Mouse (Mus musculus): ENCODE data around the gene Ola1.

The Ola1 gene

GRCm38 (mm10) chr2:73080084-73080483 lies 138.6 kb downstream of the Ola1 start:
- in situ Hi-C loops (cut with MboI; ENCODE audit: low pct_unique_long_range_greater_than_20kb in 1 of 2, low sequenced_read_pairs in 2 of 2, unreplicated experiment in 1 of 2): loop anchor here in 1 of 2 experiments (25.0 kb wide), 1 partner anchor 332 kb away; no protein-coding TSS in a partner anchor

GRCm38 (mm10) chr2:73079311-73079710 lies 139.4 kb downstream of the Ola1 start:
- in situ Hi-C loops (cut with MboI; ENCODE audit: low pct_unique_long_range_greater_than_20kb in 1 of 2, low sequenced_read_pairs in 2 of 2, unreplicated experiment in 1 of 2): loop anchor here in 1 of 2 experiments (25.0 kb wide), 1 partner anchor 333 kb away; no protein-coding TSS in a partner anchor

GRCm38 (mm10) chr2:73073811-73074472 lies 144.8 kb downstream of the Ola1 start:
- in situ Hi-C loops (cut with MboI; ENCODE audit: low pct_unique_long_range_greater_than_20kb in 1 of 2, low sequenced_read_pairs in 2 of 2, unreplicated experiment in 1 of 2): loop anchor here in 1 of 2 experiments (25.0 kb wide), 2 partner anchors 337 to 562 kb away; no protein-coding TSS in a partner anchor

GRCm38 (mm10) chr2:73071201-73071600 lies 147.5 kb downstream of the Ola1 start:
- in situ Hi-C loops (cut with MboI; ENCODE audit: low pct_unique_long_range_greater_than_20kb in 1 of 2, low sequenced_read_pairs in 2 of 2, unreplicated experiment in 1 of 2): loop anchor here in 1 of 2 experiments (25.0 kb wide), 2 partner anchors 334 to 559 kb away; no protein-coding TSS in a partner anchor

DNA sequence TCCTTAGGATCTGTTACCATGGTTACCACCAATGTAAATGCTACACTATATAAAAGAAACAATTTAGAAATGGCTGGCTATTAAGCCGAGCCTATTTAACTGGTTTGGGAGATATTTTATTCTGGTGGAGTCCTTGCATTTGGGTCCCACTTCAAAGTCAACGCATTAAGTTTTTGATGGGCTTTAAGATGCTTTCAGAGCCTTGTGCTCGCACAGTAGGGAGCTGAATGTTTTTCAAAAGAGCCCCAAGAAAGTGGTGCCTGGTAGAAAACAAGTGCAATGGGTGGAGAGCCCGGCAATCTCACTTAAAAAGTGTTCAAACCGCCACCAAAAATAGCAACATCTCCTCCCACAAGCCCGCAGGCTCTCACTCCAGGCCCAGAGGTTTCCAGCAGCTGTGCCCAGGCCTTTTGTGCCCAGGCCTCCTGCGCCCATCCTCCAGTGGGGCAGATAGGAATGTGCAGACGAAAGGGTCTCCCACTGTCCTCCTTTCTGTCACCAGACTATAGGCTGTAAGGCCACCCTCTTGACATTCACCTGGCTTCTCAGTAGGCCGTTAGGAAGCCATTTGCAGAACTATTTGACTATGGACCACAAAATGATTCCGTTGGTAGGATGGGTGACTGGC lies 148.2 kb downstream of the Ola1 start:
- in situ Hi-C loops (cut with MboI; ENCODE audit: low pct_unique_long_range_greater_than_20kb in 1 of 2, low sequenced_read_pairs in 2 of 2, unreplicated experiment in 1 of 2): loop anchor here in 1 of 2 experiments (25.0 kb wide), 2 partner anchors 333 to 558 kb away; no protein-coding TSS in a partner anchor

DNA sequence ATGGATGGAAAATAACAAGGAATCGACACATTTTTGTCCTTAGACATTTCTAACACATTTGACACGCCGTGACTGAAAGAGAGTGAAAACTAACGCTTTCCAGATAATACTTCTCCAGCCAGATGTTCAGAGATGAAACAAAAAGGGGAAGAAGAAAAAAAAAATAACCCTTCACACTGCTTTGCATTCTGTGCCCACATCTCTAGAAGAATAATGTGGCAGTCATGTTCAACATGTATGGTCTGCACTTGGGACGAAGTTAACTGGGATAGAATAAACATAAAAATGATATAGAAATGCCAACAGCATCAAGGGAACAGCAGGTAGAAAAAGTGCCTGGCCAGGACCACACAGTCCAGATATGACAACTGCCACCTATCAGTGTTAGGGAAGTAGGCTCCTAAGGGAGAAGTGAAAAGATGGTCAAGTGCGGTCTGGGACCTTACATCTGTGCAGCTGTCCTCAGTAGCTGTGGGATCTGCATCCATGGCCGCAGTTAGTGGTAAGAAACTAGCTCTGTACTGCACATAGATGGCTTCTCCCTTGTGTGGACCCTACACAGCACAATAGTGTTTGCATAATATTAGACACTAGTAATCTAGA lies 149.4 kb downstream of the Ola1 start:
- in situ Hi-C loops (cut with MboI; ENCODE audit: low pct_unique_long_range_greater_than_20kb in 1 of 2, low sequenced_read_pairs in 2 of 2, unreplicated experiment in 1 of 2): loop anchor here in 1 of 2 experiments (25.0 kb wide), 2 partner anchors 332 to 557 kb away; no protein-coding TSS in a partner anchor

GRCm38 (mm10) chr2:73066307-73067167 lies 152.2 kb downstream of the Ola1 start:
- in situ Hi-C loops (cut with MboI; ENCODE audit: low pct_unique_long_range_greater_than_20kb in 1 of 2, low sequenced_read_pairs in 2 of 2, unreplicated experiment in 1 of 2): loop anchor here in 1 of 2 experiments (25.0 kb wide), 2 partner anchors 329 to 554 kb away; no protein-coding TSS in a partner anchor

DNA sequence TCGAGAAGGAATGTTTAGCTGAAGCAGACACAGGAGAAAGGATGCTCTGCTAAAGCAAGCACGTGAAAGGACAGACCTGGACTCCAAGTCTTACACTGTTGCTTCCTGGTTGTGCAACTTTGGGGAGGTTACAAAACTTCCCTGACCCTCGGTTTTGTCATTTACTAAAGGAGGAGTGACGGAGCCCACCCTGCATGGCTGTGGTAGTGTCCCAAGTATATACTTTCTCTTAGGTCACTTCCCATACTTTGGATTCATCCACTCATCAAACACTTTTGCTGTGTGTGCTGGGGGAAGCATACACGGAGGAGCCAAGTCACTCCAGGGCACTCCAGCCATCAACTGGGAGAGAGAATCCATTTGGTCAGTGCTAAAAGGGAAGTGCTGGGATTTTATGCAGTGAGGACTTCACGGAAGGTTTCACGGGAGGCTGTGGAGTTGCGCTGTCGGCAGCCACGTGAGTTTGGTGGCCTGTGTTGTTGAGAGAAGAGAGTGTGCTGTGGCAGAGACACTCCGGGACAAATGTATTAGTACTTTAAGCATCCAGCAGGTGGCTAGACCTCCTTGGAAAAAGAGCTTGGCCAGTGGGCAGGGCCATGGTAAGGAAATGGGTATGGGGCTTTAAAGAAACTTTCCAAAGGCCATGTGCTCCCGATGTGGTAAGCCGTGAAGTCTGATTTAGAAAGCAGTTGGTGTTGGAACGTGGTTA lies 154.7 kb downstream of the Ola1 start:
- in situ Hi-C loops (cut with MboI; ENCODE audit: low pct_unique_long_range_greater_than_20kb in 1 of 2, low sequenced_read_pairs in 2 of 2, unreplicated experiment in 1 of 2): loop anchor here in 1 of 2 experiments (25.0 kb wide), 2 partner anchors 327 to 552 kb away; no protein-coding TSS in a partner anchor

DNA sequence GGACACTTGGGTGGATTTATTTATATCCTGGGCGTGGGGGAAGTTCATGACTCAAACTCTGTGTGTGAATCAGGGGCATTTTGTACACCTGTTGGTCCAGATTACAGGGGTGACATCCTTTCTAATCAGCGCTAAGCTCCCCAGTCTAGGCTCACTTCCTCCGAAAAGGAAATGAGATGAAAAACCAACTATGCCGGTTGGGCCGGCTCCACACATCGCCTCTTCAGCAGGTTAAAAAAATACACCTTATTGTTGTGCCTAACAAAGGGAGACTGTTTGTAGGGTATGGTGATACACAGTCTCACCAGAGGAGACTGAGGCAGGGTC lies 158.5 kb downstream of the Ola1 start:
- in situ Hi-C loops (cut with MboI; ENCODE audit: low pct_unique_long_range_greater_than_20kb in 1 of 2, low sequenced_read_pairs in 2 of 2, unreplicated experiment in 1 of 2): loop anchor here in 1 of 2 experiments (25.0 kb wide), 2 partner anchors 323 to 548 kb away; no protein-coding TSS in a partner anchor

DNA sequence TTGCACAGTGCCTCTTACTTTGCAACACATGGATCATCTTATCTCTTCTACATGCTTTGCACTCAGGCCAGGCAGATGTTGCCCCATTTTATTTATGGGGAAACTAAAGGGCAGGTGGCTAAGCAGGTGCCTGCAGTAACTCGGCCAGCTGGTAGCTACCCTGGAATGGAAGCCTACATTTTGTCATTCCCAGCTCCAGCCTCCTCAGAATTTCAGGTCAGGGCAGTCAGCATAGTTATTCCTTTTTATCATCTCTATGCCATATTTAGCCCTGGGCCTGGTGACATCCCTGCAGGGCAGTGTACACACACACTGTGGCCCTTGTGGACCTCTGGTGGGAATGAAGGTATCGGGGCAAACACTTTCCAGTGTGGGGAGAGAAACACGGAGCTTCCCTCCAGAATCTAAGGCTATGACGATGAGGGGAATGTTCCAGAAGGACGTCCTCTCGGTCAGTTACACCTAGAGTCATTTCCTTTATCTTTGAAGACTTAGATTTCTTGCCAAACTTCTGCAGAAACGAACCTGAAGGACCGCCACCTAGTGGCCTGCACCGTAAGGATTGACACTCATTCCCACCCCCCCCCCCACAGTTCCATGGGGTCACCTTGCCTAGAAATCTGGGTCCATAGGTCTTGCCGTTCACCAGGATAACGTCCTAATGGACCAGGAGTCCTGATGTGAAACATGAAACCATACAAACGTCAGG lies 159.0 kb downstream of the Ola1 start:
- in situ Hi-C loops (cut with MboI; ENCODE audit: low pct_unique_long_range_greater_than_20kb in 1 of 2, low sequenced_read_pairs in 2 of 2, unreplicated experiment in 1 of 2): loop anchor here in 1 of 2 experiments (25.0 kb wide), 2 partner anchors 322 to 547 kb away; no protein-coding TSS in a partner anchor

DNA sequence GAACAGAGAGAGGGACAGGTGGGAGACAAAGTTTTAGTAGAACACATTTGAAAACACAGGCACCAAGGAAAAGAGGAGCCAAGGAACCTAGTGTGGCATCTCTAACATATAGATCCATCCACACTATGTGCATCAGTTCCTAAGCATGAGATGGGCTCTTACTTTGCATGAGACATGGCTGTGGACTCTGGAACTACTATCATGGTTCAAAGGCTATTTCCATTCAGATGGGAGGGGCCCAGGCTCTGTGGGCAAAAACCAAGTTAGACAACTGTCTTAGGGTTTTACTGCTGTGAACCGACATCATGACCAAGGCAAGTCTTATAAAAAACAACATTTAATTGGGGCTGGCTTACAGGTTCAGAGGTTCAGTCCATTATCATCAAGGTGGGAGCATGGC lies 160.4 kb downstream of the Ola1 start:
- in situ Hi-C loops (cut with MboI; ENCODE audit: low pct_unique_long_range_greater_than_20kb in 1 of 2, low sequenced_read_pairs in 2 of 2, unreplicated experiment in 1 of 2): loop anchor here in 1 of 2 experiments (25.0 kb wide), 2 partner anchors 321 to 546 kb away; no protein-coding TSS in a partner anchor

- in situ Hi-C loops (cut with MboI; ENCODE audit: low pct_unique_long_range_greater_than_20kb in 1 of 2, low sequenced_read_pairs in 2 of 2, unreplicated experiment in 1 of 2): loop anchor here in 1 of 2 experiments (25.0 kb wide), 2 partner anchors 320 to 545 kb away; no protein-coding TSS in a partner anchor
These were observed 161.1 kb downstream of the Ola1 start for GRCm38 (mm10) chr2:73057589-73057988.

- in situ Hi-C loops (cut with MboI; ENCODE audit: low pct_unique_long_range_greater_than_20kb in 1 of 2, low sequenced_read_pairs in 2 of 2, unreplicated experiment in 1 of 2): loop anchor here in 1 of 2 experiments (25.0 kb wide), 2 partner anchors 319 to 544 kb away; no protein-coding TSS in a partner anchor
These were observed 162.4 kb downstream of the Ola1 start for GRCm38 (mm10) chr2:73056090-73056956.

DNA sequence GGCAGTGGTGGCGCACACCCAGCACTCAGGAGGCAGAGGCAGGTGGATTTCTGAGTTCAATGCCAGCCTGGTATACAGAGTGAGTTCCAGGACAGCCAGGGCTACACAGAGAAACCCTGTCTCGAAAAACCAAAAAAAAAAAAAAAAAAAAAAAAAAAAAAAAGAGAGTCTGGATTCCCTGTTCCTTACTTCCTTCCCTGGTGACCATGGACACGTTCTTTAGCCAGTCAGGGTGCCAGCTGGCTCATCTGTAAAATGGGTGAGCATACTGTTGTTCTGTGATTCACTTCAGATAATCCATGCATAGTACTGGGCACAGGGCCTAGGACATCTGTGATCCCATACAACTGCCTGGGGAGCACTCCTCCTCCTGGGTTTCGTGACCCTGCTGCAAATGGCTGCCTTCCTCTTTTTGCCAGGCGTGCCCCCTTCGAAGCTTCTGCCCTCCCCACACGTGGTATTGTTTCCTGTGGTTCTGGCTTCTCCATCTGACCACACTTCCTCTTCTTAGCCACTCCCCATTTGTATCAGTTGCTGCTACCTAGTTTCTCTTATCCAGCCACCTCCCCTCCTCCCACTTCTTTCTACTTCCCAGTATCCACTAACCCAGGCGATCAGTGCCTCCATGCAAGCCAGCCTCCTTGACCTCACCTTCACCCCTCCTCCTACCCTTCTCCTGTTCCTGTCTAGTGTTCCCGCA lies 164.8 kb downstream of the Ola1 start:
- in situ Hi-C loops (cut with MboI; ENCODE audit: low pct_unique_long_range_greater_than_20kb in 1 of 2, low sequenced_read_pairs in 2 of 2, unreplicated experiment in 1 of 2): loop anchor here in 1 of 2 experiments (5.0 to 25.0 kb wide), 3 partner anchors 77 to 542 kb away; no protein-coding TSS in a partner anchor

- in situ Hi-C loops (cut with MboI; ENCODE audit: low pct_unique_long_range_greater_than_20kb in 1 of 2, low sequenced_read_pairs in 2 of 2, unreplicated experiment in 1 of 2): loop anchor here in 1 of 2 experiments (5.0 to 25.0 kb wide), 3 partner anchors 73 to 538 kb away; no protein-coding TSS in a partner anchor
These were observed 168.3 kb downstream of the Ola1 start for GRCm38 (mm10) chr2:73050401-73050800.
